ENCODE assay signal across 10 mouse cellular contexts in the genomic region with DNA sequence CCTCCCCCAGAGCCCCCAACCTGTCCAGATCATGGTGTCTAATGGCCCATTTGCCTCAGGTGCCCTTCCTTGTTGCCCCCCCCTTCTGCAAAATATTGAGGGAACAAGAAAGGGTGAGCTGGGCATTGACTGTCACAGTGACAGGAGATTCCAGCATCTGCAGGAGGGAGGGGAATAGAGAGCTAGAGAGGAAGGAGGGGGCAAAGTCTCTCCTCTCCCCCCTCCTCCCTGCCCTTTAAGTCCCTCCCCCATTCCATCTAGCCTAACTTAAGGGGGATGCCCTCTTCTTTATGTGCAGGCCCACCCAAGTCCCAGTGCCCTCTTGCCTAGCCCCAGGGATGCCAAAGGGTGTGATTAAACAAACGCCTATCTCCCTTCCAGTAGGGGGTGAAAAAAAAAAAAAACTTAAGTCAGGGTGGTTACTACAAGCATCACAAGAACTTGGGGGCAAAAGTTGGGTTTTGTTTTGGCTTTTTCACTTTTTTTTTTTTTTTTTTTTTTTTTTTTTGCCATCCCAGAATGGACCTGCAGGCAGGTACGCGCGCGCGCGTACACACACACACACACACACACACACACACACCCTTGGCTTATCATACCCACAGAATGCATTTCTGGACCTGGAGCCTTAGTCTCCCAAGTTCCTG.
DNase-seq lines count a peak whose midpoint lies in the region; ATAC-seq and TF ChIP-seq lines count a peak whose summit lies in the region.
"Had no signal": no experiment of that assay in that cellular context is flagged by ENCODE, and none has a peak within 500 bp of the region (broad histone marks: within the 10 kb centered on the region; RNA-seq: fewer than 3 reads in every experiment).

No protein-coding gene starts in this region.

- H3K9ac ChIP-seq in stomach, embryonic 14.5 days (replicated peaks; ENCODE audit: low read depth, low read length) = no peak overlapping the region
- H3K9ac ChIP-seq in stomach, postnatal 0 days (ENCODE audit: low read length) = no peak overlapping the region
- no peak overlapping the region for H3K9ac ChIP-seq in intestine, embryonic 16.5 days (ENCODE audit: low read depth, low read length)
- H3K9ac ChIP-seq in stomach, embryonic 16.5 days (ENCODE audit: low read length) = no peak overlapping the region

- WGBS in heart, embryonic 10.5 days = 0% methylated on average over 7 of the region's 7 CpGs
- under 1% methylated on average over 7 of the region's 7 CpGs for WGBS in stomach, embryonic 14.5 days
- 0% methylated on average over 7 of the region's 7 CpGs for WGBS in stomach, postnatal 0 days
- under 1% methylated on average over 7 of the region's 7 CpGs for WGBS in intestine, embryonic 16.5 days
- WGBS in stomach, embryonic 16.5 days = 1% methylated on average over 7 of the region's 7 CpGs

- no peak for ATAC-seq in stomach, embryonic 14.5 days (ENCODE audit: insufficient number of reproducible peaks, insufficient read depth, low FRiP score, low read depth)
- ATAC-seq in stomach, postnatal 0 days (ENCODE audit: low FRiP score, low TSS enrichment) = no peak
- ATAC-seq in intestine, embryonic 16.5 days = no peak
- no peak for ATAC-seq in stomach, embryonic 16.5 days (ENCODE audit: insufficient read depth, low FRiP score)

- TF ChIP-seq CTCF in stomach, postnatal 0 days (IDR thresholded peaks at IDR 0.05; ENCODE audit: low read depth) = no peak

- H3K9me3 ChIP-seq in heart, embryonic 10.5 days = no peaks in the 10 kb centered on the region
- H3K9me3 ChIP-seq in stomach, embryonic 14.5 days (ENCODE audit: control insufficient read depth, low read depth, low read length) = no peaks in the 10 kb centered on the region
- H3K9me3 ChIP-seq in stomach, postnatal 0 days (ENCODE audit: control insufficient read depth, low read length) = no peaks in the 10 kb centered on the region
- H3K9me3 ChIP-seq in intestine, embryonic 16.5 days (ENCODE audit: control insufficient read depth, low read length) = no peaks in the 10 kb centered on the region
- no peaks in the 10 kb centered on the region for H3K9me3 ChIP-seq in stomach, embryonic 16.5 days (replicated peaks; ENCODE audit: control insufficient read depth, low read length)

- peaks cover 51% of the 10 kb centered on the region for H3K4me1 ChIP-seq in heart, embryonic 10.5 days
- peaks cover 10% of the 10 kb centered on the region; the same call in 1 of the 2 replicates for H3K4me1 ChIP-seq in stomach, embryonic 14.5 days (ENCODE audit: control insufficient read depth, insufficient read depth, low read length)
- H3K4me1 ChIP-seq in stomach, postnatal 0 days (replicated peaks; ENCODE audit: control insufficient read depth, insufficient read depth) = no peaks in the 10 kb centered on the region
- H3K4me1 ChIP-seq in intestine, embryonic 16.5 days (ENCODE audit: control insufficient read depth, insufficient read depth, low read length) = no peaks in the 10 kb centered on the region
- H3K4me1 ChIP-seq in stomach, embryonic 16.5 days (ENCODE audit: control insufficient read depth, insufficient read depth, low read length) = peaks cover 7% of the 10 kb centered on the region; the same call in 1 of the 2 replicates

- H3K27ac ChIP-seq in heart, embryonic 10.5 days = no peak overlapping the region
- no peak overlapping the region for H3K27ac ChIP-seq in stomach, embryonic 14.5 days (ENCODE audit: low read length)
- H3K27ac ChIP-seq in stomach, postnatal 0 days (replicated peaks) = no peak overlapping the region
- no peak overlapping the region for H3K27ac ChIP-seq in intestine, embryonic 16.5 days (ENCODE audit: low read length)
- H3K27ac ChIP-seq in stomach, embryonic 16.5 days (ENCODE audit: low read length) = no peak overlapping the region
- H3K27ac ChIP-seq: macrophage had no signal

- peak; percentile 47 for DNase-seq in heart, embryonic 10.5 days (ENCODE audit: low spot score)
- no peak for DNase-seq in heart, postnatal 4 days
- DNase-seq in stomach, postnatal 0 days (ENCODE audit: low spot score) = no peak
- DNase-seq in urinary bladder, adult 2 months (ENCODE audit: low spot score) = no peak
- no peak for DNase-seq in frontal cortex, postnatal 10 days (ENCODE audit: low spot score in 2 of 2)
- DNase-seq: heart, adult 11 months had no signal

- H3K4me3 ChIP-seq in heart, embryonic 10.5 days = peak overlapping the region; percentile 52
- H3K4me3 ChIP-seq in stomach, embryonic 14.5 days (ENCODE audit: low read depth, low read length) = peak overlapping the region; percentile 22; the same call in 1 of the 2 replicates
- no peak overlapping the region for H3K4me3 ChIP-seq in stomach, postnatal 0 days (ENCODE audit: low read depth, low read length)
- no peak overlapping the region for H3K4me3 ChIP-seq in intestine, embryonic 16.5 days (ENCODE audit: low read length)
- peak overlapping the region; percentile 22; the same call in 1 of the 2 replicates for H3K4me3 ChIP-seq in stomach, embryonic 16.5 days (replicated peaks; ENCODE audit: low read length)

- H3K4me2 ChIP-seq in stomach, embryonic 14.5 days (replicated peaks; ENCODE audit: low read depth, low read length) = peak overlapping the region; percentile 39; the same call in 1 of the 2 replicates
- H3K4me2 ChIP-seq in stomach, postnatal 0 days (replicated peaks; ENCODE audit: low read depth) = no peak overlapping the region
- 0 out of 2 replicates have a peak overlapping the region, but pooled peaks have one; percentile 7 for H3K4me2 ChIP-seq in intestine, embryonic 16.5 days (ENCODE audit: low read depth, low read length)
- H3K4me2 ChIP-seq in stomach, embryonic 16.5 days (ENCODE audit: low read depth, low read length) = peak overlapping the region; percentile 37

- no peak for TF ChIP-seq EP300 in stomach, postnatal 0 days (optimal IDR thresholded peaks at IDR 0.05)

- H3K27me3 ChIP-seq in heart, embryonic 10.5 days (ENCODE audit: insufficient read depth, poor library complexity, severe bottlenecking) = peaks cover 98% of the 10 kb centered on the region
- H3K27me3 ChIP-seq in stomach, embryonic 14.5 days (ENCODE audit: control insufficient read depth, insufficient read depth, low read length) = peaks cover 63% of the 10 kb centered on the region
- H3K27me3 ChIP-seq in stomach, postnatal 0 days (ENCODE audit: control insufficient read depth, insufficient read depth, low read length) = peaks cover 24% of the 10 kb centered on the region; the same call in 1 of the 2 replicates
- H3K27me3 ChIP-seq in intestine, embryonic 16.5 days (replicated peaks; ENCODE audit: control insufficient read depth, insufficient read depth, low read length) = peaks cover 85% of the 10 kb centered on the region
- peaks cover 94% of the 10 kb centered on the region for H3K27me3 ChIP-seq in stomach, embryonic 16.5 days (ENCODE audit: control insufficient read depth, insufficient read depth, low read length)

- no peaks in the 10 kb centered on the region for H3K36me3 ChIP-seq in heart, embryonic 10.5 days
- H3K36me3 ChIP-seq in stomach, embryonic 14.5 days (ENCODE audit: control insufficient read depth, insufficient read depth, low read length) = no peaks in the 10 kb centered on the region
- no peaks in the 10 kb centered on the region for H3K36me3 ChIP-seq in stomach, postnatal 0 days (ENCODE audit: control insufficient read depth, insufficient read depth, low read length)
- H3K36me3 ChIP-seq in intestine, embryonic 16.5 days (ENCODE audit: control insufficient read depth, insufficient read depth, low read length) = no peaks in the 10 kb centered on the region
- H3K36me3 ChIP-seq in stomach, embryonic 16.5 days (ENCODE audit: control insufficient read depth, insufficient read depth, low read length) = no peaks in the 10 kb centered on the region

Comparison
In these comparisons a context has a peak if more than half of its experiments do, and no peak if none do; other contexts are left out.
1. H3K4me3 ChIP-seq: peak in heart, embryonic 10.5 days (single experiment), stomach, embryonic 14.5 days (single experiment) and stomach, embryonic 16.5 days (single experiment); none in stomach, postnatal 0 days (single experiment) and intestine, embryonic 16.5 days (single experiment).